Mouse (Mus musculus) stomach, embryonic 14.5 days (tissue): ENCODE measurements around the gene Klc2. TPM values are rescaled to one million over a fixed set of nuclear protein-coding genes. Genes with fewer than 3 reads are reported as not detected.

Experiments used
- ATAC-seq: fragments of 200-750 bp; cut with Nextera tagmentation; 2 replicates; pipeline ENCODE4 v1.8.0; 2017; ENCODE audit warnings: low read depth, moderate TSS enrichment; ENCODE audit not compliant: insufficient number of reproducible peaks, insufficient read depth, low FRiP score
- H3K27ac ChIP-seq: fragments of 300-500 bp; sonication (generic); 2 replicates; pipeline ENCODE4 v1.5.1; 2014; ENCODE audit warnings: mild to moderate bottlenecking, low read length, moderate library complexity, mixed read lengths
- H3K27me3 ChIP-seq: fragments of 300-500 bp; sonication (generic); 2 replicates; pipeline ENCODE4 v1.6.1; 2014; ENCODE audit warnings: low read length, control low read depth, mixed read lengths; ENCODE audit not compliant: control insufficient read depth, insufficient read depth
- H3K36me3 ChIP-seq: fragments of 300-500 bp; sonication (generic); 2 replicates; pipeline ENCODE4 v1.6.1; 2014; ENCODE audit warnings: mild to moderate bottlenecking, control low read depth, low read length, moderate library complexity, mixed read lengths; ENCODE audit not compliant: control insufficient read depth, insufficient read depth
- H3K4me1 ChIP-seq: fragments of 300-500 bp; sonication (generic); 2 replicates; pipeline ENCODE4 v1.6.1; 2014; ENCODE audit warnings: low read length, control low read depth, mixed read lengths; ENCODE audit not compliant: control insufficient read depth, insufficient read depth
- H3K4me2 ChIP-seq: fragments of 300-500 bp; sonication (generic); replicated peaks from 2 replicates; pipeline ENCODE4 v1.6.1; 2014; ENCODE audit warnings: low read depth, low read length, control low read depth
- H3K4me3 ChIP-seq: fragments of 300-500 bp; sonication (generic); 2 replicates; pipeline ENCODE4 v1.5.1; 2014; ENCODE audit warnings: low read depth, low read length, control low read depth
- H3K9ac ChIP-seq: fragments of 300-500 bp; sonication (generic); replicated peaks from 2 replicates; pipeline ENCODE4 v1.6.1; 2014; ENCODE audit warnings: low read depth, mild to moderate bottlenecking, control low read depth, low read length, moderate library complexity, mixed read lengths
- H3K9me3 ChIP-seq: fragments of 300-500 bp; sonication (generic); 2 replicates; pipeline ENCODE4 v1.6.1; 2016; ENCODE audit warnings: low read depth, low read length, control low read depth; ENCODE audit not compliant: control insufficient read depth
- WGBS: fragments of 180-500 bp; shearing (Covaris S2); extraction: QIAGEN DNeasy Blood & Tissue Kit; methylation state at CpG from one replicate; pipeline ENCODE4 v1.1.7; 2014; 5-methylcytosine and 5-hydroxymethylcytosine counted together
- polyA plus RNA-seq: library from polyadenylated mRNA; unstranded; fragments of >200 nt; fragmentation: Nextera tagmentation; extraction: Ambion mirVana; gene quantifications from 2 replicates; pipeline ENCODE4 v1.2.1, GENCODE M21; 2014

The Klc2 gene
- polyA plus RNA-seq, 1 experiment from 2014 or later = 15.7 TPM

GRCm38 (mm10) chr19:5079279-5079678 is 39.1 kb downstream of the Klc2 start:
- Histone ChIP-seq H3K9me3 (no peaks in the 10 kb centered on the region), H3K4me1 (no peaks in the 10 kb centered on the region), H3K36me3 (no peaks in the 10 kb centered on the region), H3K4me3 (no peak overlapping the region), H3K27ac (no peak overlapping the region), H3K4me2 (no peak overlapping the region), H3K9ac (no peak overlapping the region), H3K27me3 (peaks cover 24% of the 10 kb centered on the region)
- 91% methylated on average over 1 of the region's 1 CpGs for WGBS
- no peak for ATAC-seq

DNA sequence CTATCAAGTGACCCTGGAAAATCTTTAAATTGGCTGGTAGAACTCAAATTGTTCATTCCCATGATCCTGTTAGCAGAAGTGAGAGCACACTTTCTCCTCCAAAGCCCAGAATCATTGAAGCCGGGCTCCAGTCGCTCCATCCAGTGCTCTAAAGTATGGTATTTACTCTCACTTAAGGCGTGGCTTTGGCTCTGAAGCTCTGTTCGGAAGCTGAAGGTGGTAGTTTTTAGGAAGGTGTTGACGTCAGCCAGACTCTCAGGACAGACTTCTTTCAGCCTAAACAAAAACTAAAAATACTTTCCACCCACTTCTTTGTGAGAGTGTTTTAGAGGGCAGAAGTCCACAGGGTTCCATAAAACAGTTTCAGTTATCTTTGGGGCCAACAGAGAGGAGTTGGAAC is 44.8 kb downstream of the Klc2 start:
- Histone ChIP-seq H3K27me3 (0 out of 2 replicates have a peak, but pooled peaks cover 1% of the 10 kb centered on the region), H3K4me2 (peak overlapping the region; percentile 76; the same call in 1 of the 2 replicates), H3K9me3 (no peaks in the 10 kb centered on the region), H3K27ac (no peak overlapping the region), H3K4me3 (no peak overlapping the region), H3K36me3 (no peaks in the 10 kb centered on the region), H3K4me1 (peaks cover 21% of the 10 kb centered on the region), H3K9ac (no peak overlapping the region)
- WGBS = 28% methylated on average over 5 of the region's 5 CpGs
- no peak for ATAC-seq

- Histone ChIP-seq H3K4me1 (peaks cover 21% of the 10 kb centered on the region), H3K4me3 (peak overlapping the region; percentile 70), H3K36me3 (no peaks in the 10 kb centered on the region), H3K4me2 (peak overlapping the region; percentile 76), H3K9ac (no peak overlapping the region), H3K27me3 (0 out of 2 replicates have a peak, but pooled peaks cover 2% of the 10 kb centered on the region), H3K9me3 (no peaks in the 10 kb centered on the region), H3K27ac (peak overlapping the region; percentile 96; the same call in 1 of the 2 replicates)
- no peak for ATAC-seq
- under 1% methylated on average over 15 of the region's 15 CpGs for WGBS
Measured at GRCm38 (mm10) chr19:5073028-5073427, 45.3 kb downstream of the Klc2 start.

- WGBS = 3% methylated on average over 20 of the region's 20 CpGs
- H3K4me1 ChIP-seq = peaks cover 22% of the 10 kb centered on the region
- no peaks in the 10 kb centered on the region for H3K36me3 ChIP-seq
- peak overlapping the region; percentile 96 for H3K27ac ChIP-seq
- H3K9me3 ChIP-seq = no peaks in the 10 kb centered on the region
- H3K27me3 ChIP-seq = 0 out of 2 replicates have a peak, but pooled peaks cover 2% of the 10 kb centered on the region
- H3K9ac ChIP-seq = no peak overlapping the region
- peak overlapping the region; percentile 76 for H3K4me2 ChIP-seq
- ATAC-seq = peak; percentile 15
- H3K4me3 ChIP-seq = peak overlapping the region; percentile 70
Measured at GRCm38 (mm10) chr19:5072389-5073019, 45.9 kb downstream of the Klc2 start.

- H3K9ac ChIP-seq = peak overlapping the region; percentile 55
- under 1% methylated on average over 39 of the region's 40 CpGs for WGBS
- H3K4me2 ChIP-seq = peak overlapping the region; percentile 76
- H3K4me1 ChIP-seq = peaks cover 29% of the 10 kb centered on the region
- H3K9me3 ChIP-seq = no peaks in the 10 kb centered on the region
- H3K27ac ChIP-seq = peak overlapping the region; percentile 96
- H3K27me3 ChIP-seq = 0 out of 2 replicates have a peak, but pooled peaks cover 2% of the 10 kb centered on the region
- ATAC-seq = peak; percentile 82
- H3K4me3 ChIP-seq = peak overlapping the region; percentile 70
- H3K36me3 ChIP-seq = no peaks in the 10 kb centered on the region
Measured at GRCm38 (mm10) chr19:5071545-5072369, 46.6 kb downstream of the Klc2 start.

DNA sequence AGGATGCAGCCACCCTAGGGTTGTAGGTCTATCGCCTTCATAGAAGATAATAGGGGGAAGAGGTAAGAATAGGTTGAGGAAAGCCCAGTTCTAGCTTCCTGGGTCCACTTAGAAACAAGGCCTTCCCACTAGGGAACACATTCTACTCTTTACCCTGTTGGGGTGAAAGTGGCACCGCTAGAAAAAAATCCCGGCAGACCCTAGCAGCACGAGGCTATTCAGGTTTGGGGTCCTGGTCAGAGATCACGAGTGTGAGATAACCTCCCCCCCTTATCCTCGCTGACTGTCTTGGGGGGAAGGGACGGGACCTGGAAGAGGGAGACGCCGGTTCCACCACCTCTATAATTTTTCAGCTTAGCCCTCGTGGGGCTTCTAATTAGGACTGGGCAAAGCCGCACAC is 47.3 kb downstream of the Klc2 start:
- Histone ChIP-seq H3K9ac (peak overlapping the region; percentile 55), H3K4me2 (peak overlapping the region; percentile 76), H3K4me3 (peak overlapping the region; percentile 70), H3K27ac (peak overlapping the region; percentile 96), H3K9me3 (no peaks in the 10 kb centered on the region), H3K27me3 (0 out of 2 replicates have a peak, but pooled peaks cover 2% of the 10 kb centered on the region), H3K36me3 (no peaks in the 10 kb centered on the region), H3K4me1 (peaks cover 30% of the 10 kb centered on the region)
- 6% methylated on average over 11 of the region's 11 CpGs for WGBS
- ATAC-seq = no peak

- 72% methylated on average over 7 of the region's 7 CpGs for WGBS
- Histone ChIP-seq H3K27me3 (0 out of 2 replicates have a peak, but pooled peaks cover 2% of the 10 kb centered on the region), H3K9me3 (no peaks in the 10 kb centered on the region), H3K27ac (peak overlapping the region; percentile 96; the same call in 1 of the 2 replicates), H3K4me3 (peak overlapping the region; percentile 70), H3K4me2 (peak overlapping the region; percentile 76), H3K4me1 (peaks cover 39% of the 10 kb centered on the region), H3K9ac (no peak overlapping the region; the same call in 1 of the 2 replicates), H3K36me3 (no peaks in the 10 kb centered on the region)
- no peak for ATAC-seq
Measured at GRCm38 (mm10) chr19:5069978-5070377, 48.4 kb downstream of the Klc2 start.

GRCm38 (mm10) chr19:5069486-5069885 is 48.9 kb downstream of the Klc2 start:
- Histone ChIP-seq H3K9me3 (no peaks in the 10 kb centered on the region), H3K4me2 (peak overlapping the region; percentile 76), H3K27me3 (0 out of 2 replicates have a peak, but pooled peaks cover 2% of the 10 kb centered on the region), H3K4me3 (peak overlapping the region; percentile 70), H3K4me1 (peaks cover 44% of the 10 kb centered on the region), H3K9ac (peak overlapping the region; percentile 7; the same call in 1 of the 2 replicates), H3K36me3 (no peaks in the 10 kb centered on the region), H3K27ac (peak overlapping the region; percentile 96; the same call in 1 of the 2 replicates)
- 70% methylated on average over 5 of the region's 5 CpGs for WGBS
- no peak for ATAC-seq
